Mouse (Mus musculus) megakaryocyte, embryonic 14.5 days (primary cell): ENCODE results near the gene 1700019N19Rik.

ENCODE experiments used
- FLI1 ChIP-seq: IDR thresholded peaks from 2 replicates; pipeline ENCODE4 v1.6.1; 2012; ENCODE audit warnings: low read length, inconsistent platforms, mixed read lengths
- GATA1 ChIP-seq: IDR thresholded peaks from 3 replicates; pipeline ENCODE4 v1.6.1; 2012; ENCODE audit warnings: mixed read lengths, low read length, inconsistent platforms, borderline replicate concordance

DNA sequence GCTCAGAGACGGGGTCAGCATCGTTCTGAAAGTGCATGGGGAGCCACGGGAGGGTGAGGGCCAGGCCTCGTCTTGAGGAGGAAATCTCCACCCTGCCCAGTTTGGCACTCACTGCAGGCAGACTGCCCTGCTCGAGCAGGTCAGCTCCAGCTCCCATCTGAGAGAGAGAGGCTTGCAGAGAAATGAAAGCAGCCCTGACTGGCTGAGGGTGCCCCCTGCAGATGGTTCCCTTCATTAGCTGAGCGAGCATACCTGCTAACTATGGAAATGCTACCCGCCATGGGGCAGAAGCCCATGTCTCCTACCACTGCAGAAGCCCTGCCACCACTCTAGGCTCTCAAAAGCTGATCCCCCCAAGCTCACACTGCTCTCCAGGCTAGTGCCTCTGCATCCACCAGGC lies 33.4 kb upstream of the 1700019N19Rik start:
- TF ChIP-seq GATA1 (no peak), FLI1 (no peak)
